Mouse (Mus musculus): ENCODE measurements around the gene Fgfr2.

Fgfr2 gene

DNA sequence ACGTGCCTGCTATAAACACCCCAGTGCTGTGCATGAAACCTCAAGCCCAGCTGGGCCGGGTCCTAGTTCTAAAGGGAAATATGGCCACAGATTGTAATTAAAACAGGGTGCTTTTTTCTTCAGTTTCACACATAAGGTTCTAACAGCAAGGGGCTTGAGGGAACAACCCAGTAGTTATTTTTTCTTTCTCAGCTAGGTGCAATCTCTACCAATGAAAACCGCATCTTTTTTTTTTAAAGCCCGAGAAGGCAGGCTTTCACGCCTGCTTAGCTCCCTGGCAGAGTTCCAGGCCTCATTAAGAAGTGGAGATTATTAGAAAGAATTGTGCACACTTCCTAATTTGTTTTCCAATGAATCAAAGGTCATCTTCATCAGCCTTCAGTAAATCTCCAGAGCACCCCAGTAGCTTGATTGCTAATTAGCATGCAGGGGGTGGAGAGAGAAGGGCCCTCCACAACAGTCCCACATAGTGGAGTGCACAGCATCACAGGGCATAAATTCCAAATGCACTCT, 939.2 kb downstream of the Fgfr2 start:
- DNase-seq (ENCODE audit: low read depth, low spot score): no peak

DNA sequence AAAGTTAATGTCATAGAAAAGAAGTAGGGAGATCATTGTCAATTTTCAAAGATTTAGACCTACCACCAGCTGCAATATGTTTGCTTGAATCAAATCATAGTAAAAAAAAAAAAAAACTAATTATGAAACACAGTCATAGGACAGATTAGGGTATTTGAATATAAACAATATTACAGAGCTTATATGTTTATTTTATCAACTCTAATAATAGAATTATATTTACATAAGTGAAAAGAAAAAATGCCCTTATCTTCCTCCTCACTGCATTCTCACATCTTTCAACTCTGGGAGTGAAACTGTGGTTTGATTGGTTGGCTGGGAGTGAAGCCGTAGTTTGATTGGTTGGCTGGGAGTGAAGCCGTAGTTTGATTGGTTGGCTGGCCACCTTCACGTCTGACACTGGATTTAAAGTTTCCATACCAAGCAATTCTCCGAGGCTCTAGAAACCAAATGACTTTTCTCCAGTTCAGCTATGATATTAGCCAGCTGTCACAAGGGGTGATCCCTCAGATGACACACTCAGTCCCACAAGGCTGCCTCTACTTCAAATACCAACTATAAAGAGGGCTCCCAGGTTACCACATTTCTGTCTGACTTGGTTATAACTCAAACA, 941.5 kb downstream of the Fgfr2 start:
- DNase-seq (ENCODE audit: low read depth, low spot score): no peak

DNA sequence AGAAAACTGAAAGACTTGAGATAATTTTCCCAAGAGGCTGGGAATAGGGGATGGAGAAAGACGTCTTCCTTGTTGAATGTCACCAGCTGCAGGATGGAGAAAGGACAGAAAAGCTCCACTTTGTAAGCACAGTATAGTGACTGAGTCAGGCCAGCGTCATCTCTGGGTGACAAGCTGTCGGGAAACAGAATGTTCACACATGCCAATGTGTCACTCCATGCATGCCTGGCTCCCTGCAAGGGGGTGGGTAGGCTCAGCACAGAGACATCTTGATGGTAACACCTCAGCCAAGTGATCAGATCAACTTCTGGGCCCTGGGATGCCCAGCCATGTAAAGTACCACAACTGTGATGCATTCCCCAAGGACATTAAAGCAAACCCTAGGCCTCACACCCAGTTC, 942.1 kb downstream of the Fgfr2 start:
- no peak for DNase-seq (ENCODE audit: low read depth, low spot score)

DNA sequence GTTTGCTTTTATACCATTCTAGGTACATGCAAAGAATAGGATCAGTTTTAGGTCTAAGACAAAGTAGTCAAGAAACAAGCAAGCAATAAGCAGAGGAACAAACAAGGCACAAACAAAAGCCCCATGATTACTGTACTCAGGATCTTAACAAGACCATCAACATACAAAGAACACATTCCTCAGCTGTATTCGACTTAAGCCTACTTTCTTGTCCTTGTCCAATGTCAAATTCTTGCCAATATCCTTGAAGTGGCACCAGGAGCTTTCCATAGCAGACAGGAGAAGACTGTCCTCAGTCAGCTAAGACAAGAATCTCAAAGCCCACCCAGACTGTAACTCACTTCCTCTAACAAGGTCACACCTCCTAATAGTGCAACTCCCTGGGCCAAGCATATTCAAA, 944.1 kb downstream of the Fgfr2 start:
- DNase-seq (ENCODE audit: low read depth, low spot score): no peak

- DNase-seq (ENCODE audit: low read depth, low spot score): no peak
These were observed 948.4 kb downstream of the Fgfr2 start for GRCm38 (mm10) chr7:132174787-132175186.

GRCm38 (mm10) chr7:132174296-132174695, 948.9 kb downstream of the Fgfr2 start:
- DNase-seq (ENCODE audit: low read depth, low spot score): no peak

DNA sequence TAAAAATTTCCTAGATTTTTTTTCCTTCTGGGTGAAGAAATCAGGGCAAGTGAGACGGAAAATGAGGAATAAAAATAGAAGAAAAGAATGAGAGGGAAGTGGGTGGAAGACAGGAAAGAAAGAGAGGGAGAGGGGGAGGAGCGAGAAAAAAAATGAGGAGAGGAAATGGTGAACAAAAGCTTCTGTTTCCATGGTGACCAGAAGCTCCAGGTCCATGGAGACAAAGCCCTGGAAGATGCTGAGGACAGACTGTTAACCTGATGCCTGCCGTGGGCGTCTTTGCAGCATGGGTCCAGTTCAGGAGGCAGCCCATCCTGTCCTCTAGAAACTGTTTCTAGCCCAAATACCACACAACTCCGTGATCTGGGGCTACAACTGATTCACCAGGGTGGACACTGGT, 950.9 kb downstream of the Fgfr2 start:
- no peak for DNase-seq (ENCODE audit: low read depth, low spot score)

- no peak for DNase-seq (ENCODE audit: low read depth, low spot score)
These were observed 951.4 kb downstream of the Fgfr2 start for GRCm38 (mm10) chr7:132171716-132172115.

- DNase-seq (ENCODE audit: low read depth, low spot score): no peak
These were observed 953.6 kb downstream of the Fgfr2 start for GRCm38 (mm10) chr7:132169419-132170169.

DNA sequence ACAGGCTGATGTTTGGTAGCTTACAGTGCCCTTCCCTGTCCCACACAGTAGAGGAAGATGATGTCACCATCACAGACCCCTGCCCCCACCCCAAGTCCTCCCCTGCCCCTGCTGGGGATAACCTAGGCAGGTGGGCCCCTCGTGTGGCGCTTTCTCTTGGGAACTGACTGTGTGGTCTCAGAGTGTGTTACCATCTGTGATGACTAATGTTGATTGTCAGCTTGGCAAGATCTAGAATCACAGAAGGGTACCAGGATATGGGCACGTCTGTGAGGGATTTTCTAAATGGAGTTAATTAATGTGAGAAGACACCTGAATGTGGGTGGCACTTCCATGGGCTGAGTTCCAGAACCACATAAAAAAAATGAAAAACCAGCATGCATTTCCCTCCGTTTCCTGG, 955.9 kb downstream of the Fgfr2 start:
- no peak for DNase-seq (ENCODE audit: low read depth, low spot score)

GRCm38 (mm10) chr7:132162254-132162653, 960.9 kb downstream of the Fgfr2 start:
- DNase-seq (ENCODE audit: low read depth, low spot score): no peak

DNA sequence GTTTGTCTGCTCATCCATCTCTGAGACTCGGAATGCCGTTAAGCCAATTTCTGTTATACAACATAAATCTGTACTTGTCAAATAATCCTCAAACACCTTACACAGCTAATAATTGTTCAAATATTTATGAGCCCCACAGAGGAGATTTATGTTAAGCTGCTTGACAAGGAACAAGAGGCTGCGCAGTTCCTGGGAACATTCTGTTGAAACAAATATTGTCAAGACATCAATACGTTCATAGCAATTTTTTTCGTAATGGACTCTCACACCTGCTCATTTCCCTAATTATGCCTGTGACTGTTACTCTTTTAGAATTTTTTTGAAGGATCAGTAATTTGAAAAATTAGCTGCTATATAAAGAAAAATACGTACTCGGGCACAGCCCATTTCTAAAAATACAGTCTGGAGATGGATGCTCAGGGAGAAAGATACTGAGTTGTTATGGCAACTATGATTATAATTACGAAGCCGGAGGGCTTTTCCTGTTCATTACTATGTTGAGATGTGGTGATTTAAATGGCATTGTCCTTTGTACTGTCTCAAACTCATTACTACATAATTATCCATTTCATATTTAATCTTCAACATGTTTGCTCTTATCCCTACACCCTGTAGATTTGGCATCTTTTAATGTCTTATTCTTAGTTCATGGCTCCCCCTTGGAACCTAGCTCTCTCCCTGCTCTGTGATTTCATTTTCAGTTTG, 964.7 kb downstream of the Fgfr2 start:
- no peak for DNase-seq (ENCODE audit: low read depth, low spot score)

DNA sequence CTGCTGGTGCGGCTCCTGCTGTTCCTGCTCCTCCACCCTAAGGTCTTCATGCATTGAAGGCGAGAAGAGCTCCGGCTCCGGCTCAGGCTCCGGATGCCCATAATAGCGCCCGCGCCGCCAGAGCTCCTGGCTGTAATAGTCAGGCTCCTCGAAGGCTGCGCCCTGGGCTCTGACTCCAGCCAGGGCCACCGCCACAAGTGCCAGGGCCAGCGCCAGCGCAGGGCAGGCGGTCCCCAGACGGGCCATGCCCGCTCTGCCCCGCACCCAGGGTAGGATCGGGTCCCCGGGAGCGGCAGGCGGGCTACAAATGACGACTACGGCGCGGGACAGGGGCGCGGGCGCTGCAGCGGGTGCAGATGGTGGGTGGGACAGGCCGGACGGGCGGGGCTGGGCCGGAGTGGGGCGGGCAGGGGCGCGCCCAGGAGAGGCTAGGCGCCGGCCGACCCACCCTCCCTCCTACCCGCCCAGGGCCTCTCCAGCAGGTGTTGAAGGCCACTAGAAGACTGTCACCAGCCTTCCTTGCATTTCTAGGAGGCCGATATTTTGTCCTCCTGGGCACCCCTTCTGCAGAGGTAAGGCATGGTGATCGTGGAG, 968.7 kb downstream of the Fgfr2 start, which contains the start of gene Cpxm2:
Gene Cpxm2 (minus strand): TSS at position 372 of the 594 bp plus-strand sequence.
- no peak for DNase-seq (ENCODE audit: low read depth, low spot score)

- no peak for DNase-seq (ENCODE audit: low read depth, low spot score)
These were observed 969.4 kb downstream of the Fgfr2 start for GRCm38 (mm10) chr7:132153725-132154147.

GRCm38 (mm10) chr7:132145227-132145800, 977.8 kb downstream of the Fgfr2 start:
- peak; percentile 35 for DNase-seq (ENCODE audit: low read depth, low spot score)

GRCm38 (mm10) chr7:132128687-132129086, 994.5 kb downstream of the Fgfr2 start:
- no peak for DNase-seq (ENCODE audit: low read depth, low spot score)

DNA sequence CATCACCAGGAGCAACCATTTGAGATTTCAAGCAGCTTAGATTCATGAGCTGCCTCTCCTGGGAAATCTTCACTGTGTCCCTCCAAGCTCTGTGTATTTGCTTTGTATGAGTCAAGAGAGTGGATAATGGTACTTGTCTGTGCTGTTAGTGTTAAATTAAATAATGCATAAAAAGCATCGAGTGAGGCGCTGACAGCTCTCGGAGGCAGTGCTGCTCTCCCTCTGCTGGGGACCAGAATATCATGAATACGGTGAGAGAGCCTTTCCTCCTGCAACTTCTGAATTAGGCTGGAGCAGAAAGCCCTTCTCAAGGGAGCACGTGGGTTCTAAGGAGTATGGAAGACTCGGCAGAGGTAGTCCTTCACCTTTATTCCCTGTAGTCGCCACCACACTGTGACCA, 998.2 kb downstream of the Fgfr2 start:
- DNase-seq (ENCODE audit: low read depth, low spot score): no peak

GRCm38 (mm10) chr7:132123211-132123610, 999.9 kb downstream of the Fgfr2 start:
- no peak for DNase-seq (ENCODE audit: low read depth, low spot score)

DNA sequence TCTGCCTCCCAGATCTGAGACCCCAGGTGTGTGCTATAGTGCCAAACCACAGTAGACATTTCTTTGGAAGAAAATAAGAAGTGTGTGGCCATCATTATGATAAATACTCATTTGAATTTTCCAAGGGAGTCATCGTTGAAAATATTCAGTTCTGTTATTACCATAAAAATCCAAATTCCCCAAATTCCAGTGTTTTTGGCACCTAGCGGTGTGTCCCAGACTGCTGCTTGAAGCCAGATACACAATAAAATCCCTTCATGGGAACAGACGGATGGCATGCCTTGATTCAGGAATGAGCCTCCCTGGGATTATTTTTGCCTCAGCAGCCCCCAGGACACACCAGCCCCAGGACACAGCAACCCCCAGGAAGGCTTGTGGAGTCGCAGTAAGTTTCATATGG, 1003.3 kb downstream of the Fgfr2 start:
- DNase-seq (ENCODE audit: low read depth, low spot score): no peak

- DNase-seq (ENCODE audit: low read depth, low spot score): no peak
These were observed 1011.4 kb downstream of the Fgfr2 start for GRCm38 (mm10) chr7:132111770-132112169.

- peak; percentile 13 for DNase-seq (ENCODE audit: low read depth, low spot score)
These were observed 1012.8 kb downstream of the Fgfr2 start for GRCm38 (mm10) chr7:132110308-132110707.

DNA sequence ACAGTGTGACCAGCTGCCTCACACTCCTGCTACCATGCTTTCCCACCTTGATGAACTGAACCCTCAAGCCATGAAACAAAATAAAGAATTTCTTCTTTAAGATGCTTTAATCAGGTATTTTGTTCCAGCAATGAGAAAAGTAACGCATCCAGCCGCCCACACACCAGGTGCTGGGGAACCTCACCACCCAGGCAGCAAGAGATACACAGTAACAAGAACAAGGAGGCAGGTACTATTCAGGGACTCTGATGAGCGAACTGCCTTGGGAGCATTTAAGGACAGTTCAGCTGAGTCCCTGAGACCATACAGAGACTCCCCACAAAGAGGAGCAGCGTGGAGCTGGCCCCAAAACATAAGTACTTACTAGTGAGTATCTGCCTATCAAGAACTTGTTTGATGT, 1016.3 kb downstream of the Fgfr2 start:
- DNase-seq (ENCODE audit: low read depth, low spot score): no peak
